Mouse (Mus musculus) E14TG2a.4 (cell line): ENCODE measurements around the gene Rap1gap2.

ENCODE experiments used
- CTCF ChIP-seq: conservative IDR thresholded peaks from 2 replicates; pipeline ENCODE4 v1.5.1; 2014; ENCODE audit warnings: low read length
- NANOG ChIP-seq: IDR thresholded peaks from 2 replicates; pipeline ENCODE4 v1.6.1; 2014; ENCODE audit warnings: borderline replicate concordance, low read length, mixed read lengths
- POU5F1 ChIP-seq: IDR thresholded peaks from 2 replicates; pipeline ENCODE4 v1.6.1; 2014; ENCODE audit warnings: low read length, borderline replicate concordance

- TF ChIP-seq CTCF: no peak
- TF ChIP-seq NANOG: no peak
- no peak for TF ChIP-seq POU5F1
Measured at GRCm38 (mm10) chr11:74501989-74502388, 108.7 kb downstream of the Rap1gap2 start.
